In genomic region chr19:24797606-24798005, GRCm38 (mm10) we compare ENCODE assay signal across 9 mouse cellular contexts.
DNase-seq lines count a peak whose midpoint lies in the region; ATAC-seq and TF ChIP-seq lines count a peak whose summit lies in the region.
"Had no signal": no experiment of that assay in that cellular context is flagged by ENCODE, and none has a peak within 500 bp of the region (broad histone marks: within the 10 kb centered on the region; RNA-seq: fewer than 3 reads in every experiment).

No protein-coding gene starts in this region.

- 0 out of 2 replicates have a peak, but pooled peaks have one; percentile 76 for TF ChIP-seq EP300 in heart, adult 2 months (IDR thresholded peaks at IDR 0.05; ENCODE audit: insufficient read depth, low read depth, low read length)

- 75% methylated on average over 9 of the region's 9 CpGs for WGBS in forebrain, embryonic 12.5 days
- WGBS in forebrain, postnatal 0 days, result 71% methylated on average over 9 of the region's 9 CpGs
- 36% methylated on average over 9 of the region's 9 CpGs for WGBS in heart, adult 2 months

- no peaks in the 10 kb centered on the region for H3K9me3 ChIP-seq in forebrain, embryonic 12.5 days
- H3K9me3 ChIP-seq in forebrain, postnatal 0 days (ENCODE audit: low read length), result no peaks in the 10 kb centered on the region

- H3K9ac ChIP-seq in forebrain, embryonic 12.5 days, result no peak overlapping the region
- no peak overlapping the region for H3K9ac ChIP-seq in forebrain, postnatal 0 days
- no peak overlapping the region for H3K9ac ChIP-seq in heart, adult 2 months (ENCODE audit: low read depth, low read length)

- DNase-seq in forebrain, postnatal 0 days, result no peak
- DNase-seq in heart, adult 2 months, result peak; percentile 38 to 64
- DNase-seq in kidney, adult 8-10 months, result peak; percentile 1 to 2
- peak; percentile 36 to 74 for DNase-seq in lung, postnatal 4 days
- DNase-seq in adrenal gland, postnatal 4 days (ENCODE audit: low spot score in 2 of 2), result no peak
- DNase-seq in ovary, postnatal 36 days (ENCODE audit: low spot score), result no peak

- no peak for TF ChIP-seq CTCF in forebrain, postnatal 0 days (IDR thresholded peaks at IDR 0.05; ENCODE audit: low read depth)
- no peak for TF ChIP-seq CTCF in heart, adult 2 months (IDR thresholded peaks at IDR 0.05)

- no peak overlapping the region for H3K4me2 ChIP-seq in forebrain, embryonic 12.5 days
- H3K4me2 ChIP-seq in forebrain, postnatal 0 days (ENCODE audit: low read depth), result no peak overlapping the region

- no peaks in the 10 kb centered on the region for H3K27me3 ChIP-seq in forebrain, embryonic 12.5 days
- H3K27me3 ChIP-seq in forebrain, postnatal 0 days (ENCODE audit: insufficient read depth, low read length), result no peaks in the 10 kb centered on the region
- no peaks in the 10 kb centered on the region for H3K27me3 ChIP-seq in heart, adult 2 months (ENCODE audit: control insufficient read depth, insufficient read depth, low read length)

- H3K4me1 ChIP-seq in forebrain, embryonic 12.5 days, result no peaks in the 10 kb centered on the region
- H3K4me1 ChIP-seq in forebrain, postnatal 0 days (ENCODE audit: insufficient read depth), result no peaks in the 10 kb centered on the region
- peaks cover 5% of the 10 kb centered on the region for H3K4me1 ChIP-seq in heart, adult 2 months (ENCODE audit: control insufficient read depth, insufficient read depth, low read length)

- 0 out of 2 replicates have a peak overlapping the region, but pooled peaks have one; percentile 14 for H3K27ac ChIP-seq in forebrain, embryonic 12.5 days
- H3K27ac ChIP-seq in forebrain, postnatal 0 days (ENCODE audit: low read depth, low read length), result no peak overlapping the region
- H3K27ac ChIP-seq in heart, adult 2 months, result peak overlapping the region; percentile 21

- intact Hi-C loops in heart, adult 2 months (cut with DNase I), result loop anchor here (2.0 to 5.0 kb wide), 2 partner anchors 63 to 90 kb away; partner anchors contain the start of gene Pgm5

- H3K36me3 ChIP-seq in forebrain, embryonic 12.5 days (replicated peaks), result no peaks in the 10 kb centered on the region
- no peaks in the 10 kb centered on the region for H3K36me3 ChIP-seq in forebrain, postnatal 0 days (ENCODE audit: insufficient read depth)
- no peaks in the 10 kb centered on the region for H3K36me3 ChIP-seq in heart, adult 2 months (ENCODE audit: control insufficient read depth, insufficient read depth, low read length)

- peak; percentile 39; the same call in 1 of the 2 replicates for TF ChIP-seq POLR2A in heart, adult 2 months (IDR thresholded peaks at IDR 0.05; ENCODE audit: insufficient read depth, low read depth, low read length)

- no peak overlapping the region for H3K4me3 ChIP-seq in forebrain, embryonic 12.5 days (replicated peaks)
- H3K4me3 ChIP-seq in forebrain, postnatal 0 days (ENCODE audit: low read depth, low read length), result no peak overlapping the region
- no peak overlapping the region for H3K4me3 ChIP-seq in heart, adult 2 months

- H3K79me2 ChIP-seq in heart, adult 2 months (replicated peaks; ENCODE audit: control insufficient read depth, insufficient read depth, low read length), result no peaks in the 10 kb centered on the region

- no peak for ATAC-seq in forebrain, embryonic 12.5 days (ENCODE audit: low FRiP score)
- ATAC-seq in forebrain, postnatal 0 days, result no peak
- no peak for ATAC-seq in CD4-positive, CD25-positive, alpha-beta regulatory T cell, adult 4 months
- ATAC-seq: midbrain, embryonic 16.5 days had no signal

Comparison
In these comparisons a context has a peak if more than half of its experiments do, and no peak if none do; other contexts are left out.
1. DNase-seq: peak in heart, adult 2 months (2 of 2), kidney, adult 8-10 months (2 of 2) and lung, postnatal 4 days (2 of 2); none in forebrain, postnatal 0 days (single experiment), adrenal gland, postnatal 4 days (0 of 2) and ovary, postnatal 36 days (single experiment).